Mouse (Mus musculus) thymus, adult 2 months (tissue): ENCODE results near the gene Madcam1.

Experiments
- CTCF ChIP-seq: fragments of 200-500 bp; IDR thresholded peaks from 2 replicates; pipeline ENCODE4 v1.5.1; 2012; ENCODE audit warnings: mild to moderate bottlenecking, control low read depth, low read length, moderate library complexity, borderline replicate concordance; ENCODE audit not compliant: control insufficient read depth, poor library complexity, insufficient read depth; ENCODE audit errors: extremely low read depth
- POLR2A ChIP-seq: fragments of 200-500 bp; IDR thresholded peaks from 2 replicates; pipeline ENCODE4 v1.6.1; 2012; ENCODE audit warnings: mild to moderate bottlenecking, low read length, control low read depth, moderate library complexity; ENCODE audit not compliant: control insufficient read depth, poor library complexity, insufficient read depth; ENCODE audit errors: extremely low read depth

- TF ChIP-seq POLR2A (no peak), CTCF (no peak)
These were observed 5.9 kb downstream of the Madcam1 start for GRCm38 (mm10) chr10:79670071-79670888.
